Mouse (Mus musculus) liver, embryonic 11.5 days (tissue): ENCODE results near the gene Raph1. TPM values are rescaled to one million over a fixed set of nuclear protein-coding genes. Genes with fewer than 3 reads are reported as not detected.
A peak's percentile ranks its signal among the peaks of the same experiment; 100 is the strongest.

ENCODE experiments used
- ATAC-seq: fragments of 200-750 bp; cut with Nextera tagmentation; replicated peaks from 2 replicates; pipeline ENCODE4 v1.8.0; 2017; ENCODE audit warnings: moderate number of reproducible peaks, mild to moderate bottlenecking, moderate TSS enrichment, moderate library complexity; ENCODE audit not compliant: low FRiP score
- DNase-seq: peaks from one replicate; pipeline ENCODE4 v3.0.0-alpha.2; 2017; ENCODE audit warnings: low spot score
- H3K27ac ChIP-seq: fragments of 300-500 bp; sonication (generic); 2 replicates; pipeline ENCODE4 v1.5.1; 2014; ENCODE audit warnings: mild to moderate bottlenecking, low read depth, low read length, control low read depth
- H3K27me3 ChIP-seq: fragments of 300-500 bp; sonication (generic); replicated peaks from 2 replicates; pipeline ENCODE4 v1.6.1; 2014; ENCODE audit warnings: low read length, mixed read lengths; ENCODE audit not compliant: control insufficient read depth, insufficient read depth
- H3K36me3 ChIP-seq: fragments of 300-500 bp; sonication (generic); 2 replicates; pipeline ENCODE4 v1.6.1; 2014; ENCODE audit warnings: mild to moderate bottlenecking, low read length, moderate library complexity, mixed read lengths; ENCODE audit not compliant: control insufficient read depth, insufficient read depth
- H3K4me1 ChIP-seq: fragments of 300-500 bp; sonication (generic); replicated peaks from 2 replicates; pipeline ENCODE4 v1.6.1; 2014; ENCODE audit warnings: low read length, mixed read lengths; ENCODE audit not compliant: control insufficient read depth, insufficient read depth
- H3K4me2 ChIP-seq: fragments of 300-500 bp; sonication (generic); 2 replicates; pipeline ENCODE4 v1.6.1; 2014; ENCODE audit warnings: mild to moderate bottlenecking, control low read depth, moderate library complexity
- H3K4me3 ChIP-seq: fragments of 300-500 bp; sonication (generic); 2 replicates; pipeline ENCODE4 v1.5.1; 2014; ENCODE audit warnings: low read depth, low read length, control low read depth
- H3K9ac ChIP-seq: fragments of 300-500 bp; sonication (generic); 2 replicates; pipeline ENCODE4 v1.6.1; 2014; ENCODE audit warnings: low read depth, low read length, control low read depth
- H3K9me3 ChIP-seq: fragments of 300-500 bp; sonication (generic); 2 replicates; pipeline ENCODE4 v1.6.1; 2016; ENCODE audit warnings: low read length, inconsistent platforms, mixed read lengths; ENCODE audit not compliant: control insufficient read depth
- WGBS: fragments of 180-500 bp; shearing (Covaris S2); extraction: QIAGEN DNeasy Blood & Tissue Kit; methylation state at CpG from one replicate; pipeline ENCODE4 v1.1.7; 2014; 5-methylcytosine and 5-hydroxymethylcytosine counted together
- polyA plus RNA-seq: library from polyadenylated mRNA; unstranded; fragments of >200 nt; fragmentation: Nextera tagmentation; extraction: Ambion mirVana; gene quantifications from 2 replicates; pipeline ENCODE4 v1.2.1, GENCODE M21; 2014

The Raph1 gene
- polyA plus RNA-seq, 1 experiment from 2014 or later = 68.9 TPM

DNA sequence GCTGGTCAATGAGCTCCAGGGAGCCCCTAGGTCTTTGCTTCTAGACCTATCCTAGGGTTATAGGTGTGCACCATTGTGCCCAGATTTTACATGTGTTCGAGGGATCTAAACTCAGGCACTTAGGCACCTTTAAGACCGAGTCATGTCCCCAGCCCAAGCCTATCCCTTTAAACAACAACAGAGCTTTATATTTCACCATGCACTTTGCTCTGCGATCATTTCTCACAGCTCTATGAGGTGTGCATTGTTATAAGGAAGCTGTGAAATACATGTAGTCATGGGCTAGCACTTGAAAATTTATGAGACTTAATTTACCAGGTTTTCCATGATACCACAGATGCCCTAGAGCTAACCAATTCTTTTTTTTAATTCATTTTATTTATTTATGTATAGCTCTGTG lies 33.0 kb upstream of the Raph1 start:
- H3K4me1 ChIP-seq = no peaks in the 10 kb centered on the region
- no peak for DNase-seq
- no peak overlapping the region for H3K27ac ChIP-seq

DNA sequence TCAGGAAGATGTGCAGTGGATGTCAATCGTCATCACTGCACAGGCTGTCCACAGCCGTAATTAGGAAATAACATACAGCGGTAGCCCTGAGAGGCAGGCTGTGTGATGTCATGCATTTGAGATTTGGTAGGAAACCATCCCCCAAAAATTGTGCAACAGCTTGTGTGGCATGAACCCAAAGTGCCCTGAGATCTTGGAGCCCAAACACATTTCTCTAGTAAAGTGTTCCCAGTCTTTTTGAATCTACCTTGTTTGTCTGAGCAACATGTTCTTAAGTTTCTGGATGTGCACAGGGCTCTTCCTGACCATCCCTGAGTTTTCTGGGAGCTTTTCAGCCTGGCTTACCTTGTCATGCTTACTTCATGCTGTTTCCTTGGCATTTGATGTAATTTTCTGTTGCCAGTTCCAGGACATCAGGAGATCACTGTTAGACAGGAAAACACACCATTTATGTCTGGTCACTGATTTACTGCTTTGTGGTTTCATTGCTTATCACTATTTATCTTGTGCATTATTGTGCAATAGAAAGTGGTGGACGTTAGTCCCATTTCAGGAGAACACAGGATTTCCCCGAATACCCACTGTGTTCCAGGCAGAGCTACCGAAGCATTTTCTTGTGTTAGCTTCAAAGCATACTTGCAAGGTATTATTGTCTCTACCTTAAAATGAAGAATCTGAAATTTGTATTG lies 32.3 kb upstream of the Raph1 start:
- H3K4me3 ChIP-seq = no peak overlapping the region
- H3K27me3 ChIP-seq = no peaks in the 10 kb centered on the region
- no peaks in the 10 kb centered on the region for H3K4me1 ChIP-seq
- no peaks in the 10 kb centered on the region for H3K9me3 ChIP-seq
- DNase-seq = no peak
- no peak overlapping the region for H3K4me2 ChIP-seq
- H3K9ac ChIP-seq = no peak overlapping the region
- no peaks in the 10 kb centered on the region for H3K36me3 ChIP-seq
- WGBS = 59% methylated on average over 6 of the region's 6 CpGs
- 0 out of 2 replicates have a peak, but pooled peaks have one; percentile 20 for ATAC-seq
- H3K27ac ChIP-seq = no peak overlapping the region; the same call in 1 of the 2 replicates

More for the DNA sequence above, 33.0 kb upstream of the Raph1 start:
- no peak for ATAC-seq
- 77% methylated on average over 3 of the region's 3 CpGs for WGBS
- H3K9me3 ChIP-seq = no peaks in the 10 kb centered on the region
- H3K4me2 ChIP-seq = no peak overlapping the region
- H3K9ac ChIP-seq = no peak overlapping the region
- H3K4me3 ChIP-seq = no peak overlapping the region
- no peaks in the 10 kb centered on the region for H3K36me3 ChIP-seq
- no peaks in the 10 kb centered on the region for H3K27me3 ChIP-seq

DNA sequence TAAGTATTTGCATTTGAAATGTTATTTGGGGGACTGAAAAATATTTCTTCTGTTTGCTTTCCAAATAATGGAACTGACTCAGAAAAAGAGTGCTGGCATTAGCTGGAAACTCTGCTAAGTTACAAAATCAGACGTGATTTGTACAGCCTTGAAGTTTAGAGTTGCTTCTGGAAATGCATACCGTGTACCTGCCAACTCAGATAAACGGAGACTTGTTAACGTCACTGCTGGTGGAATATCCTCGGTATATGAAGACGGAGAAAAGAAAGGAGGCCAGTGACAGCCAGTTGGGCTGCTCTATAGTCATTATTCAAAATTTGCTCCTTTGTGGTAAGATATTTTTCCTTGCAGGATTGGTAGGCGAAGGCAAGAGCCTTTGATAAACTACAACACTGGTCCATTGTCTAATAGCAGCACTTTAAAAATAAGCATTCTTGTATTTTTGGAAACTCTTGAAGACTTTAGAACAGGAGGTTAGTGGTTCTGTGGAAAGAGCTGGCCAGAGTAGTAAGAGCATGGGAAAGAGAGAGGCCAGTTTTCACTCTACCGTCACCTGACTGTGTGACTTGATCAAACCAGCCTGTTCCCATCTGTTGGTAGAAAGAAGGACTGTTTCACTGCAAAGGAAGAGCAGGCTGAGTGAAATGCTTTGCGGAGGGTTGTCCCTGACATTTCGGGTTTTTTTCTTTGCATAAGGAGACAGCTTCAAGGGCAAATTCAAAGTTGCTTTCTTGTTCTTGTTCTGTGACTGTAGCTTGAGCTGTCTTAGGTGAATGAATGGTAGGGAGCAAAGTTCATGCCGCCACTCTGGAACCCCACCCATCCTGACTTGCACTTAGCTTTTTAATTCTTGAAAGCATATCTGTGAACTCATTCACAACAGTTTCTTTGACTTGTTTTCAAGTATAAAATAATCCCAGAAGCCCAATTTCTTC lies 29.7 kb upstream of the Raph1 start:
- Histone ChIP-seq H3K4me3 (no peak overlapping the region), H3K27ac (no peak overlapping the region), H3K9ac (no peak overlapping the region), H3K4me2 (no peak overlapping the region), H3K4me1 (no peaks in the 10 kb centered on the region), H3K36me3 (no peaks in the 10 kb centered on the region), H3K9me3 (no peaks in the 10 kb centered on the region), H3K27me3 (no peaks in the 10 kb centered on the region)
- 76% methylated on average over 11 of the region's 11 CpGs for WGBS
- ATAC-seq (no peak), DNase-seq (no peak)

DNA sequence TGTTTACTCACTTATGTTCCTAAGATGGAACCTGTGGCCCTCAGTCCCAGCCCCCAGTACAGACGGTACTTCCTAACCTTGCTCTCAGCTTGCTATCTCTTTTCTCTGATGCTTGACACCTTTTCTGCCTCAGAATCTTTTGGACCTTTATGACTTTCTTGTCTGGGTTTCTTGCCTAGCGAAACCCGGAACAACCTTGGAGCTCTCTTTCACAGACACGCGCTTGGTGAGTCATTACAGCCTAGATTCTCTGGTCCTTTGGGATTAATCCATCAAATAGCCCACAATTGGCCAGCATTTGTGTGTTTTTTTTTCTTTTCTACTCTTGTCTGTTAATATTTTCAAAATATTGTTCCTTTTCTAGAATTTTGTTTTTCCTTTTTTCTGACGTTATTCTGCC lies 26.2 kb upstream of the Raph1 start:
- H3K9ac ChIP-seq = no peak overlapping the region
- DNase-seq (no peak), ATAC-seq (no peak)
- WGBS = 90% methylated on average over 6 of the region's 6 CpGs
- no peak overlapping the region for H3K27ac ChIP-seq
- no peaks in the 10 kb centered on the region for H3K4me1 ChIP-seq
- no peak overlapping the region for H3K4me3 ChIP-seq
- H3K27me3 ChIP-seq = no peaks in the 10 kb centered on the region
- no peaks in the 10 kb centered on the region for H3K9me3 ChIP-seq
- no peaks in the 10 kb centered on the region for H3K36me3 ChIP-seq
- no peak overlapping the region for H3K4me2 ChIP-seq

DNA sequence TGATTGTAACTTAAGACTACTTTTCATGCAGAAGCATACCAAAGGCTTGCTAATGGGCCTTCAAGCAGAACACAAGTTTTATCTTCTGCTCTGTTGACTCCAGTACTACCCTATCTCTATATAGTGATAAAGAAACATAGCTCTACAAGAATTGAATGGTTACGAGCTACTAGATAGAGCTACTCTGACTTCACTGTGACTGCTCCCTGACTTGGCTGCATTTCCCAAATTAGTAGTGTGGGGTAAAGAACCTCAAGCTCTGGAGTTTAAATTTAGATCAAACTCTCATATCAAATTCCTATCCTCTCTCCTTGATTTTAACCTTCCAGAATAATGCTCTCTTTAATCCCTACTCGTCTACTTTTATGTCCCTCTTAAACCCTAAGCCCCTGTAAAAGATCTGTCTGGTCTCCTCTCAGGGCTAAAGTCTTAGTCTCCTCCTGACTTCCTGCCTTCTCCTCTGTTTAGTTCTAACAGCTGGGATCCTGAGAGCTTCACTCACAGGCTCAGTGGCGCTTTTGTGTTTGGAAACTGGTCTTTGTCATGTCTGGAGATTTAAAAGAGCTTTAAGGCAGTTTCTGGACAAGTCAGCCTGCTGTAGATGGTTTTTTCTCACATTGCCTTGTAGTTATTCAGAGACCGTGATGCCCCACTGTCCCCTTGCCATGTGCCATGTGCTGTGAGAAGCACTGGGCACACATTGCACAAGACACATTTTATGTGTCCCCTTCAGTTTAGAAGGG lies 22.2 kb upstream of the Raph1 start:
- Histone ChIP-seq H3K4me3 (no peak overlapping the region), H3K9me3 (no peaks in the 10 kb centered on the region), H3K27ac (no peak overlapping the region), H3K4me2 (no peak overlapping the region), H3K27me3 (no peaks in the 10 kb centered on the region), H3K9ac (no peak overlapping the region), H3K36me3 (no peaks in the 10 kb centered on the region), H3K4me1 (no peaks in the 10 kb centered on the region)
- no peak for DNase-seq
- no peak for ATAC-seq
- 60% methylated on average over 4 of the region's 4 CpGs for WGBS

DNA sequence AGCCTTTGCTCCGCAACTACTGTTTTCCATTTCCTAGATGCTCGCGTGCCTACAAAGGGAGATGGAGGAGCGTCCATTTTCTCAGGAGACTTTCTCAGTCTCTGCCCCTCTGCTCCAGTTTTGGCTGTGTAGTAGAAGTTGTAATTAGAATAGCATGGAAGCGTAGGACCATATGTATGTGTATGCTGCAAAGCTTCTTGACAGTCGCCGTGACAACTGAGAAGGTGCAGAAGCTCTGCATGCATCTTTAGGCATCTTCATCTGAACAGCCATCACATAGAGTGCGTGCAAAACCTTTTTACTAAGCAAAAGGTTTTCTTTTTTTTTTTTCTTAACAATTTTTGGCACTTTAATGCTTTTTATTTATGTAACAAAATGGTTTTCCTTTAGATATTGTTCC lies 14.1 kb upstream of the Raph1 start:
- Histone ChIP-seq H3K9ac (no peak overlapping the region), H3K4me2 (no peak overlapping the region), H3K27me3 (no peaks in the 10 kb centered on the region), H3K36me3 (no peaks in the 10 kb centered on the region), H3K27ac (no peak overlapping the region), H3K4me3 (no peak overlapping the region), H3K4me1 (no peaks in the 10 kb centered on the region), H3K9me3 (no peaks in the 10 kb centered on the region)
- ATAC-seq = no peak
- DNase-seq = no peak
- WGBS = 92% methylated on average over 8 of the region's 8 CpGs

DNA sequence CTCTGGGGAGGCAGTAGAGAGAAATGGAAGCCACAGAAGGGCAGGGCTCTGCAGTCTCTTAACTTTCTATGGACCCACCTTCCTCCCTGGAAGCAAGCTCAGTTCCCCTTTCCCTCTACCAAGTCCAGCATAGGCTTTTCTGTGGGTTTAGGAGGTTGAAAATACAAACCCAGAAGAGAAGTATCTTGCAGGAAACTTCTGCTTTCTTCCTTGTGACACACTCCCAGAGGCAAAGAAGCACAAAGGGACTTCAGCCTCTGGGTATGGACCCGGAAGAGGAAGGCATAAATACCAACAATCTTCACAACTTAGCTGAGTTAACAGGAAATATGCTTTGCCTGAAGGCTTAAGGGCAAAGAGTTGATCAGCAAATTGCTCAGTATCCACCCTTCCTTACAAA lies 13.0 kb upstream of the Raph1 start:
- Histone ChIP-seq H3K4me2 (no peak overlapping the region), H3K9me3 (no peaks in the 10 kb centered on the region)
- no peak for ATAC-seq

DNA sequence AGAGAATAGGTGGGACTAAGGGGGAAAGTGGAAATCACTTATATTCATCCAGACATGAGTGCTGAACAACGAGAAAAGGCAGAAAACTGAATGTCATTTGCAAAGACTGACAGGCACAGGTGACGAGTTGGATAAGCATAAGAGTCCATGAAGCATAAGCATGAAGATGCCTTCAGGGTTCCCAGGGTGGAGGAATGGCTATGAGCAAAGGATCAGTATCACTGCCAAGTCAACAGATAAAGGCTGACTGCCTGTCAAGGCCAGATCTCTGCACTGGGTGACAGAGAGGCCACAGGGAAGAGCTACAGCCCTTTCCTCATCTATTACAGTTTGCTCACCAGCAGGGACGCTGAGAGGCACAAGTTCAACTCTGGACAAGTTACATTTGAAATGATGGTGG lies 5.8 kb upstream of the Raph1 start:
- no peak overlapping the region for H3K4me3 ChIP-seq
- WGBS = 58% methylated on average over 3 of the region's 3 CpGs
- H3K27ac ChIP-seq = no peak overlapping the region
- ATAC-seq (no peak), DNase-seq (no peak)
- H3K9me3 ChIP-seq = no peaks in the 10 kb centered on the region
- H3K4me2 ChIP-seq = no peak overlapping the region
- H3K36me3 ChIP-seq = no peaks in the 10 kb centered on the region
- H3K27me3 ChIP-seq = no peaks in the 10 kb centered on the region
- H3K9ac ChIP-seq = no peak overlapping the region
- 0 out of 2 replicates have a peak, but pooled peaks cover 3% of the 10 kb centered on the region for H3K4me1 ChIP-seq

More for the DNA sequence above, 13.0 kb upstream of the Raph1 start:
- H3K4me3 ChIP-seq = no peak overlapping the region
- no peaks in the 10 kb centered on the region for H3K4me1 ChIP-seq
- 46% methylated on average over 1 of the region's 1 CpGs for WGBS
- H3K27ac ChIP-seq = no peak overlapping the region
- no peaks in the 10 kb centered on the region for H3K27me3 ChIP-seq
- H3K9ac ChIP-seq = no peak overlapping the region
- no peaks in the 10 kb centered on the region for H3K36me3 ChIP-seq
- DNase-seq = no peak
